Mouse (Mus musculus) intestine, embryonic 15.5 days (tissue): Measurements from ENCODE around the gene Parpbp. TPM values are rescaled to one million over a fixed set of nuclear protein-coding genes. Genes with fewer than 3 reads are reported as not detected.

Source experiments
- ATAC-seq: fragments of 200-750 bp; cut with Nextera tagmentation; 2 replicates; pipeline ENCODE4 v1.8.0; 2017; ENCODE audit warnings: moderate TSS enrichment, moderate library complexity
- H3K27ac ChIP-seq: fragments of 300-500 bp; sonication (generic); 2 replicates; pipeline ENCODE4 v1.5.1; 2015; ENCODE audit warnings: mild to moderate bottlenecking, inconsistent platforms
- H3K27me3 ChIP-seq: fragments of 300-500 bp; sonication (generic); replicated peaks from 2 replicates; pipeline ENCODE4 v1.6.1; 2015; ENCODE audit warnings: inconsistent platforms
- H3K36me3 ChIP-seq: fragments of 300-500 bp; sonication (generic); 2 replicates; pipeline ENCODE4 v1.6.1; 2015; ENCODE audit warnings: inconsistent platforms
- H3K4me1 ChIP-seq: fragments of 300-500 bp; sonication (generic); replicated peaks from 2 replicates; pipeline ENCODE4 v1.6.1; 2015; ENCODE audit warnings: inconsistent platforms
- H3K4me2 ChIP-seq: fragments of 300-500 bp; sonication (generic); replicated peaks from 2 replicates; pipeline ENCODE4 v1.6.1; 2015; ENCODE audit warnings: mild to moderate bottlenecking, inconsistent platforms
- H3K4me3 ChIP-seq: fragments of 300-500 bp; sonication (generic); replicated peaks from 2 replicates; pipeline ENCODE4 v1.5.1; 2015; ENCODE audit warnings: inconsistent platforms
- H3K9ac ChIP-seq: fragments of 300-500 bp; sonication (generic); 2 replicates; pipeline ENCODE4 v1.6.1; 2015; ENCODE audit warnings: inconsistent platforms
- H3K9me3 ChIP-seq: fragments of 300-500 bp; sonication (generic); 2 replicates; pipeline ENCODE4 v1.6.1; 2016; ENCODE audit warnings: inconsistent platforms
- WGBS: fragments of 180-500 bp; shearing (Covaris S2); methylation state at CpG from one replicate; pipeline ENCODE4 v1.1.7; 2015; 5-methylcytosine and 5-hydroxymethylcytosine counted together
- polyA plus RNA-seq: library from polyadenylated mRNA; unstranded; fragments of >200 nt; fragmentation: Nextera tagmentation; extraction: Ambion mirVana; gene quantifications from 2 replicates; pipeline ENCODE4 v1.2.1, GENCODE M21; 2015

The Parpbp gene
- polyA plus RNA-seq, 1 experiment from 2014 or later = 10.4 TPM

DNA sequence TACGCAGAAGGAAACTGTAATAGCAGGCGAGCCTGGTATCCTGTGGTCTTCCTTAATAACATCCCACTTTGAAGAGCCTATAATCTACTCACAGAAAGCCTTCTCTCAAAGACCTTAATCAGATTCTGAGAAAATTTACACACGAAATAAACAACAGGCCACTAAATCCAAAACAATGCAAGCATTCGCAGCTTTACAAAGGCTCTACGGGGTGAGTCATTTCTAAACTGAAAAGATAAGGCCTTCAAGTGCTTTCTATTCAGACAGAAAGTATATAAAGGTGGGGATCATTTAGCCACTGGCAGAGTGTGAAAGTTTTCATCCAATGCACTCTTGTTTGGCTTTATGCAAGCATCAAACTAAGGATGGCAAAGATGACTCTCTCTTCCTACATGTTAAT lies 56.0 kb downstream of the Parpbp start, which contains the start of gene Pmch:
Gene Pmch, plus strand, starts transcription at position 301 of the 400 bp plus-strand sequence.
- no peaks in the 10 kb centered on the region for H3K9me3 ChIP-seq
- no peak for ATAC-seq
- H3K36me3 ChIP-seq = 0 out of 2 replicates have a peak, but pooled peaks cover 3% of the 10 kb centered on the region
- H3K27me3 ChIP-seq = no peaks in the 10 kb centered on the region
- WGBS = 73% methylated on average over 5 of the region's 5 CpGs
- no peak within 1 kb of the TSS for H3K27ac ChIP-seq
- H3K4me3 ChIP-seq = no peak within 1 kb of the TSS
- no peaks in the 10 kb centered on the region for H3K4me1 ChIP-seq
- H3K4me2 ChIP-seq = no peak within 1 kb of the TSS
- no peak within 1 kb of the TSS for H3K9ac ChIP-seq

DNA sequence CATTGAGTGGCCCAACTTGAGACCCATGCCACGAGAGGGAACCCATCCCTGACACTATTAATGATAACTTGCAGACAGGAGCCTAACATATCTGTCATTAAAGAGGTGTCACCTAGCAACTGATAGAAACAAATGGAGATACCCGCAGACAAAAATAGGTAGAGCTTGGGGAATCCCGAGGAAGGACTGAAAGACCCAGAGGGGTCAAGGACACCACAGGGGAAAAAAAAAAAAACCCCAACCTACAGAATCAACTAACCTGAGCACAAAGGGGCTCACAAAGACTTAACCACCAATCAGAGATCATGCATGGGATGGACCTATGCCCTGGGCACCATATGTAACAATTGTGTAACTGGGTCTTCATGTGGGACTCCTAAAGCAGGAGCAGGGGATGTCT lies 79.4 kb downstream of the Parpbp start:
- WGBS = 78% methylated on average over 3 of the region's 3 CpGs
- Histone ChIP-seq H3K4me1 (no peaks in the 10 kb centered on the region), H3K4me2 (no peak overlapping the region), H3K4me3 (no peak overlapping the region), H3K27me3 (no peaks in the 10 kb centered on the region), H3K27ac (no peak overlapping the region), H3K9me3 (no peaks in the 10 kb centered on the region), H3K36me3 (no peaks in the 10 kb centered on the region), H3K9ac (no peak overlapping the region)
- ATAC-seq = no peak

DNA sequence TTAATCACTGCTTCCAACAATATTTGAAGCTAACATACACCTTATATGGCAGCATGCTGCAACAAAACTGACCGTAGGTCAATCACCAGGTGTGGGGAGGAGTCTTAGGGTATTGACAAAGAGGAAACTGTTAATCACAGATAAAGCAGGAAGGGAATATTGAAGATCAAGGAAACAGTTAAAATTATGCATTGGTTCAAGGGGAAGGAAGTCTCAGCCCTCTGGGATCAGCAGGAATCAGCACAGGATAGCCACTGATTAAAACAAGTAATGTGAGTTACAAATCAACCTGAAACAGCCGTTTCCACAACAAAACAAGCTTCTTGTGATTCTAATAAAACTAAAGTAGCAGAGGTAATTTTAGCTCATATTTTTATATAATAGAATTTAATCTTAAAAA lies 81.9 kb downstream of the Parpbp start:
- Histone ChIP-seq H3K9ac (no peak overlapping the region), H3K9me3 (no peaks in the 10 kb centered on the region), H3K27ac (no peak overlapping the region), H3K4me2 (no peak overlapping the region), H3K27me3 (no peaks in the 10 kb centered on the region), H3K4me3 (no peak overlapping the region), H3K4me1 (no peaks in the 10 kb centered on the region), H3K36me3 (no peaks in the 10 kb centered on the region)
- WGBS = 56% methylated on average over 2 of the region's 2 CpGs
- ATAC-seq = no peak

DNA sequence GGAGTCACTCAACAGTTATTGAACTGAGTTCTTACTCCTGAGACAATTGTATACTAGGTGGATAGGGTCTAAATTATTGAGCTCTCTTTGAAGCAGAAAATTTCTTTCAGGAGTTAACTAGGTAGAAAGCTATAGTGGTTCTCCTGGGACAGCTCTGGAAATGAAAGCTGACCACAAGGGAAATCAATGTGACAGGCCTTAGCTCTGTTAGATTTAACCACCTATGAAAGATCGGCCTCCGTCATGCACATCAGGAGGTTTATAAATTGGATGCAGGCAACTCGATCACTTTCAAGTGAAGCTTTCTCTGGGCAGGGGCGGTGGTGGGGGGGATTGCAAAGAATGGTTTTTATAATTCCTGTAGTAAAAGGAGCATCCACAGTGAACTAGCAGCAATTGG lies 83.3 kb downstream of the Parpbp start:
- no peak overlapping the region for H3K4me2 ChIP-seq
- no peak overlapping the region for H3K9ac ChIP-seq
- H3K36me3 ChIP-seq = no peaks in the 10 kb centered on the region
- H3K4me1 ChIP-seq = no peaks in the 10 kb centered on the region
- H3K9me3 ChIP-seq = no peaks in the 10 kb centered on the region
- no peaks in the 10 kb centered on the region for H3K27me3 ChIP-seq
- H3K4me3 ChIP-seq = no peak overlapping the region
- WGBS = 88% methylated on average over 4 of the region's 4 CpGs
- ATAC-seq = no peak
- no peak overlapping the region for H3K27ac ChIP-seq

DNA sequence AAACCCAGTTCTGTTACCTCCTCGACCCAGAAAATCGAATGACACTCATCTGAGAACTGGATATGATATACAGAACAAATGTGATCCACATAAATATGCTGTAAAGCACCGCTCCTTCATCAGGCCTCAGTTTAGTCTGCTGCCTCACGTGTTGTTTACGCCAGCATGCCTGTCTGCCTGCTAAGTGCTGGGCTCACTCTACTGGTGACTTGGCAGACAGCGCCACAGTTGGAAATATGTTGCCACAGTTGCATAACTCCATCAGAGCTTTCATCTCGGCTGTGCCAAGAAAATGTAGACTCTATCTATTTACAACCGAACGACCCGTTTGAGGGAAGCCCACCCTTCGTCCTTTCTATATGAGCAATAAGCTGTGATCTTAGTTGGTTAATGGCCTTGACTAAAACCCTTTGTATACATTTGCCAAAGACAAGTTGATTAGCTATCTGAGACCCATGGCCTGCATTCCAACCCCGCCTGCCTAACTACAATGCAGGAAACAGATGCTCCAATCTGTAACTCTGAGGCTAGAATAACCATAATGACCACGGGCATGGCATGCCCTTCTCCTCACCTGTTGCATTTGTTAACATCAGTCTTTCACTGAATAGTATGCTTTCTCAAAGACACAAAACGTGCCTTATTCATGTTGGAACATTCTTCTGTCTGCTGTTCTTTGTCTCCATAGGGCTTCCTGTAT lies 89.6 kb downstream of the Parpbp start:
- no peak overlapping the region for H3K27ac ChIP-seq
- no peak overlapping the region for H3K9ac ChIP-seq
- H3K4me3 ChIP-seq = no peak overlapping the region
- H3K9me3 ChIP-seq = no peaks in the 10 kb centered on the region
- H3K27me3 ChIP-seq = no peaks in the 10 kb centered on the region
- H3K4me2 ChIP-seq = no peak overlapping the region
- no peaks in the 10 kb centered on the region for H3K36me3 ChIP-seq
- H3K4me1 ChIP-seq = no peaks in the 10 kb centered on the region
- ATAC-seq = no peak
- 35% methylated on average over 14 of the region's 14 CpGs for WGBS

DNA sequence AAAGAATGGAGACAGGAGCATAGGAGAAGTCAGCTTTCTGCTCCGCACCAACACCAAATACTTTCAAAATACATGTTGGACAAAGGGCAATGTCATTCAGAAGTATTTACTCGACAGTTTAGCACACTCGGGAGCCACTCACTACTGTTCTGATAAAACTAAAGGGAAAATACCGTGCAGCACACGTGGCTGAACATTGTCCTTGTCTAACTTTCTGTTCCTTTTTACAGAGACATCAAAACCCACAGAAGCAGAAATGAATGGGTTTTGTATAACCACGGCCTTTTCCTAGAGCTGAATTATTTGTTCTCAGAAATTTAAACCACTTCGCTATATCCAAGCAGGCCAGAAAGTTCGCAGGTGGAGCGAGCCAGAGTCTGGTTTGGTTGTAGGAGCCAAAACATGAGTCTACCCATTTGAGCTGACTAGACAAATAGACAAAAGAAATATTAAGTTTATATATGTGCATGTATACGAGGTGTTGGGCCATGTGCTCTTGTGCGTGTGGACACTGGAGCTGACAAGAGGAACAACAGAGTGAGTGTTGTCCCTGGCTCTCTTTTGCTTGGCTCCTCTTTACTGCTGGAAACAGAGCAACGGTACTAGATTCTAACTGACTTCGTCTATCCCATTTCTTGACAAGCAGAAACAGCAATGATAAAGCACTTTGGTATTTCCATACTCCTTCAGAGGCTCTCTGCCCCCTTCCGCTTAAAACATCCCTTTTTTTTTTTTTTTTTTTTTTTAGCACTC lies 92.3 kb downstream of the Parpbp start:
- Histone ChIP-seq H3K4me2 (no peak overlapping the region), H3K27ac (no peak overlapping the region), H3K4me1 (no peaks in the 10 kb centered on the region), H3K9ac (no peak overlapping the region), H3K9me3 (no peaks in the 10 kb centered on the region), H3K4me3 (no peak overlapping the region), H3K27me3 (no peaks in the 10 kb centered on the region), H3K36me3 (no peaks in the 10 kb centered on the region)
- no peak for ATAC-seq
- WGBS = 67% methylated on average over 14 of the region's 14 CpGs

DNA sequence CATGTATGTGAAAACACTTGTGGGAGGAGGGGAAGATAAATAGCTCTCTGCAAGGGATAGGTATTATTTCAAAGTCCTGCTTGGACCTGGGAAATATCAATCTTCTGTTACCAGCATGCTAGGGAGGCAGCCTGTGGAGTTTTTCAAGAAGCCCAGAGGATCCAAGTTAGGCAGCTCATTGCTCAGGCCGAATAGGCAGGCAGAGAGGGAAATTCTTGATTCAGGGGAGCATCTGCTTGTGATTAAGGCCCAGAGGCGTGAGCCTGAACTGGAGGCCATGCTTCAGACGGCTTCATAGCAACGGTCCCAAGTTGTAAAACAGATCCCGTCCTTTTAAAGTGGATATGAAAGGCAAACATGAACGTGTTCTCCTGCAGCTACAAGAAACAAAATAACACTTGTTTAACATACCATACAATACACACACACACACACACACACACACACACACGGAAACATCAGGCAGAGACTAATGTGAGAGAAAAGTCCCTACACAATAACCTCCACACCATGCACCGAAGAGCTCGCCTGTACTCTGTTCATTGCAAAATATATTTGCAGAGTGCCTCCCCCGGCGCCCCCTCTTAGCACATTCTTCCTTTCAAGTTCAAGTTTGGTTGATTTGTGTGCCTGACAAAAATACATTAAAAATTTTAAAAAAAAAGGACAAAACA lies 100.5 kb downstream of the Parpbp start:
- H3K4me2 ChIP-seq = no peak overlapping the region
- no peak for ATAC-seq
- 56% methylated on average over 11 of the region's 11 CpGs for WGBS
- no peak overlapping the region for H3K9ac ChIP-seq
- no peak overlapping the region for H3K27ac ChIP-seq
- H3K27me3 ChIP-seq = no peaks in the 10 kb centered on the region
- H3K36me3 ChIP-seq = no peaks in the 10 kb centered on the region
- no peaks in the 10 kb centered on the region for H3K4me1 ChIP-seq
- H3K4me3 ChIP-seq = no peak overlapping the region
- H3K9me3 ChIP-seq = no peaks in the 10 kb centered on the region

DNA sequence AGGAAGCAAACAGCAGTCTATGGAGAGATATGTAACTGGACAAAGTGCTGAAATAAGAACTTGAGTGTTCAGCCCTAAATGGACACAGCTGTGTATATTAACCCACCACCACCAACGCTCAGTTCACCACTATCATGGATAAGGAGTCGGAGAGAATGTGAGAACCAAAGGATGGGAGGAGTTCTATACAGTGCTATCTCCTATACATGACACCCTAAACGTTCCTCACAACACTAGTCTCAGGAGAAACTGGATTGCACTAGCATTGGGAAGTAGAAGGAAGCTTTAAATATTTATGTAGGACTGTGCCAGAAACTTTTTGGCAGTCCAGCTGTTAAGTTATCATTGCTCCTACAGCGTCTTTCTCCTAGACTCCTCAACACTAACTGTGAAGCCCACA lies 102.4 kb downstream of the Parpbp start:
- Histone ChIP-seq H3K9me3 (no peaks in the 10 kb centered on the region), H3K36me3 (no peaks in the 10 kb centered on the region), H3K4me1 (no peaks in the 10 kb centered on the region), H3K27ac (no peak overlapping the region), H3K4me2 (no peak overlapping the region), H3K4me3 (no peak overlapping the region), H3K9ac (no peak overlapping the region), H3K27me3 (no peaks in the 10 kb centered on the region)
- no peak for ATAC-seq
- 57% methylated on average over 4 of the region's 4 CpGs for WGBS

Other genes with a start within 250 kb of the Parpbp start
- 0.20 TPM in 1 of 2 replicates, not detected in the other for gene Pmch, start 55.9 kb downstream of the Parpbp start, polyA plus RNA-seq
- gene Nup37, start 51 bp upstream of the Parpbp start, polyA plus RNA-seq = 72.0 and 88.1 TPM in 2 replicates
- 63.2 and 68.6 TPM in 2 replicates for gene Washc3, start 54.2 kb upstream of the Parpbp start, polyA plus RNA-seq
- gene Dram1, start 232.1 kb upstream of the Parpbp start, polyA plus RNA-seq = 3.8 and 4.1 TPM in 2 replicates
- 15.9 and 16.3 TPM in 2 replicates for gene Gnptab, start 232.2 kb upstream of the Parpbp start, polyA plus RNA-seq